Mouse (Mus musculus) intestine, embryonic 15.5 days (tissue): ENCODE data around the gene Nudcd2. TPM values are rescaled to one million over a fixed set of nuclear protein-coding genes. Genes with fewer than 3 reads are reported as not detected.
A peak's percentile ranks its signal among the peaks of the same experiment; 100 is the strongest.
"Not testable (repeated sequence)": the region's sequence is repeated elsewhere in the genome, so short reads cannot be mapped to it uniquely, and the experiment has no call there.

Source experiments
- ATAC-seq: fragments of 200-750 bp; cut with Nextera tagmentation; 2 replicates; pipeline ENCODE4 v1.8.0; 2017; ENCODE audit warnings: moderate TSS enrichment, moderate library complexity
- H3K27ac ChIP-seq: fragments of 300-500 bp; sonication (generic); 2 replicates; pipeline ENCODE4 v1.5.1; 2015; ENCODE audit warnings: mild to moderate bottlenecking, inconsistent platforms
- H3K27me3 ChIP-seq: fragments of 300-500 bp; sonication (generic); replicated peaks from 2 replicates; pipeline ENCODE4 v1.6.1; 2015; ENCODE audit warnings: inconsistent platforms
- H3K36me3 ChIP-seq: fragments of 300-500 bp; sonication (generic); 2 replicates; pipeline ENCODE4 v1.6.1; 2015; ENCODE audit warnings: inconsistent platforms
- H3K4me1 ChIP-seq: fragments of 300-500 bp; sonication (generic); replicated peaks from 2 replicates; pipeline ENCODE4 v1.6.1; 2015; ENCODE audit warnings: inconsistent platforms
- H3K4me2 ChIP-seq: fragments of 300-500 bp; sonication (generic); replicated peaks from 2 replicates; pipeline ENCODE4 v1.6.1; 2015; ENCODE audit warnings: mild to moderate bottlenecking, inconsistent platforms
- H3K4me3 ChIP-seq: fragments of 300-500 bp; sonication (generic); replicated peaks from 2 replicates; pipeline ENCODE4 v1.5.1; 2015; ENCODE audit warnings: inconsistent platforms
- H3K9ac ChIP-seq: fragments of 300-500 bp; sonication (generic); 2 replicates; pipeline ENCODE4 v1.6.1; 2015; ENCODE audit warnings: inconsistent platforms
- H3K9me3 ChIP-seq: fragments of 300-500 bp; sonication (generic); 2 replicates; pipeline ENCODE4 v1.6.1; 2016; ENCODE audit warnings: inconsistent platforms
- WGBS: fragments of 180-500 bp; shearing (Covaris S2); methylation state at CpG from one replicate; pipeline ENCODE4 v1.1.7; 2015; 5-methylcytosine and 5-hydroxymethylcytosine counted together
- polyA plus RNA-seq: library from polyadenylated mRNA; unstranded; fragments of >200 nt; fragmentation: Nextera tagmentation; extraction: Ambion mirVana; gene quantifications from 2 replicates; pipeline ENCODE4 v1.2.1, GENCODE M21; 2015

Nudcd2 gene
- polyA plus RNA-seq, result 140 and 163 TPM in 2 replicates

GRCm38 (mm10) chr11:40733339-40734174 lies at the start of gene Nudcd2, which contains the start of gene Hmmr:
Gene Nudcd2, plus strand, starts transcription at chr11:40733667.
Gene Hmmr, minus strand, starts transcription at chr11:40733422.
- no peaks in the 10 kb centered on the region for H3K9me3 ChIP-seq
- H3K9ac ChIP-seq, result peak within 1 kb of the TSS; percentile 96
- under 1% methylated on average over 52 of the region's 52 CpGs for WGBS
- H3K27me3 ChIP-seq, result no peaks in the 10 kb centered on the region
- peak within 1 kb of the TSS; percentile 85 for H3K4me2 ChIP-seq
- peaks cover 11% of the 10 kb centered on the region; the same call in 1 of the 2 replicates for H3K4me1 ChIP-seq
- peak within 1 kb of the TSS; percentile 90 for H3K4me3 ChIP-seq
- H3K36me3 ChIP-seq, result peaks cover 6% of the 10 kb centered on the region; the same call in 1 of the 2 replicates
- ATAC-seq, result peak; percentile 99
- H3K27ac ChIP-seq, result peak within 1 kb of the TSS; percentile 70

GRCm38 (mm10) chr11:40690444-40691127 lies 42.9 kb upstream of the Nudcd2 start:
- 60% methylated on average over 5 of the region's 5 CpGs for WGBS
- Histone ChIP-seq H3K9ac (no peak overlapping the region), H3K4me1 (peaks cover 11% of the 10 kb centered on the region; the same call in 1 of the 2 replicates), H3K36me3 (peaks cover 4% of the 10 kb centered on the region; the same call in 1 of the 2 replicates), H3K9me3 (no peaks in the 10 kb centered on the region), H3K4me3 (no peak overlapping the region), H3K27ac (no peak overlapping the region), H3K27me3 (no peaks in the 10 kb centered on the region), H3K4me2 (peak overlapping the region; percentile 70; the same call in 1 of the 2 replicates)
- no peak for ATAC-seq

- Histone ChIP-seq H3K4me3 (peak overlapping the region; percentile 91), H3K27ac (peak overlapping the region; percentile 84), H3K27me3 (no peaks in the 10 kb centered on the region), H3K36me3 (peaks cover 3% of the 10 kb centered on the region; the same call in 1 of the 2 replicates), H3K4me1 (peaks cover 11% of the 10 kb centered on the region; the same call in 1 of the 2 replicates), H3K4me2 (peak overlapping the region; percentile 70), H3K9ac (peak overlapping the region; percentile 73), H3K9me3 (no peaks in the 10 kb centered on the region)
- peak; percentile 85 for ATAC-seq
- 0% methylated on average over 28 of the region's 28 CpGs for WGBS
Observed at GRCm38 (mm10) chr11:40692101-40692509, 41.4 kb upstream of the Nudcd2 start.

- WGBS, result under 1% methylated on average over 36 of the region's 36 CpGs
- Histone ChIP-seq H3K27me3 (no peaks in the 10 kb centered on the region), H3K27ac (peak overlapping the region; percentile 95), H3K4me3 (peak overlapping the region; percentile 91), H3K4me1 (peaks cover 11% of the 10 kb centered on the region; the same call in 1 of the 2 replicates), H3K9me3 (no peaks in the 10 kb centered on the region), H3K4me2 (peak overlapping the region; percentile 70), H3K9ac (peak overlapping the region; percentile 73), H3K36me3 (no peaks in the 10 kb centered on the region)
- peak; percentile 98 for ATAC-seq
Observed at GRCm38 (mm10) chr11:40692511-40693365, 40.7 kb upstream of the Nudcd2 start.

- peak overlapping the region; percentile 91 for H3K4me3 ChIP-seq
- peak overlapping the region; percentile 18 for H3K9ac ChIP-seq
- H3K4me1 ChIP-seq, result peaks cover 11% of the 10 kb centered on the region; the same call in 1 of the 2 replicates
- peak; percentile 31 for ATAC-seq
- H3K4me2 ChIP-seq, result peak overlapping the region; percentile 70
- H3K36me3 ChIP-seq, result no peaks in the 10 kb centered on the region
- H3K27ac ChIP-seq, result peak overlapping the region; percentile 95
- H3K27me3 ChIP-seq, result no peaks in the 10 kb centered on the region
- under 1% methylated on average over 16 of the region's 16 CpGs for WGBS
- H3K9me3 ChIP-seq, result no peaks in the 10 kb centered on the region
Observed at GRCm38 (mm10) chr11:40693366-40693951, 40.0 kb upstream of the Nudcd2 start.

GRCm38 (mm10) chr11:40694311-40695087 lies 39.0 kb upstream of the Nudcd2 start:
- Histone ChIP-seq H3K4me3 (peak overlapping the region; percentile 91), H3K36me3 (no peaks in the 10 kb centered on the region), H3K27me3 (no peaks in the 10 kb centered on the region), H3K9me3 (no peaks in the 10 kb centered on the region), H3K4me1 (peaks cover 11% of the 10 kb centered on the region; the same call in 1 of the 2 replicates), H3K9ac (peak overlapping the region; percentile 53), H3K27ac (peak overlapping the region; percentile 95), H3K4me2 (peak overlapping the region; percentile 70)
- WGBS, result under 1% methylated on average over 31 of the region's 31 CpGs
- ATAC-seq, result peak; percentile 47

GRCm38 (mm10) chr11:40695103-40695502 lies 38.4 kb upstream of the Nudcd2 start, which contains the start of gene Mat2b:
Gene Mat2b, minus strand, starts transcription at chr11:40695203.
- H3K9ac ChIP-seq, result peak within 1 kb of the TSS; percentile 53
- peak within 1 kb of the TSS; percentile 70 for H3K4me2 ChIP-seq
- no peaks in the 10 kb centered on the region for H3K27me3 ChIP-seq
- no peaks in the 10 kb centered on the region for H3K36me3 ChIP-seq
- H3K27ac ChIP-seq, result peak within 1 kb of the TSS; percentile 95
- 88% methylated on average over 9 of the region's 9 CpGs for WGBS
- H3K4me3 ChIP-seq, result peak within 1 kb of the TSS; percentile 91
- no peak for ATAC-seq
- H3K4me1 ChIP-seq, result peaks cover 11% of the 10 kb centered on the region; the same call in 1 of the 2 replicates
- no peaks in the 10 kb centered on the region for H3K9me3 ChIP-seq

- H3K27ac ChIP-seq, H3K4me2 ChIP-seq, H3K9ac ChIP-seq, ATAC-seq, H3K4me3 ChIP-seq, H3K9me3 ChIP-seq, H3K4me1 ChIP-seq, H3K27me3 ChIP-seq: not testable (repeated sequence)
- 85% methylated on average over 6 of the region's 6 CpGs for WGBS
- H3K36me3 ChIP-seq, result peaks cover 23% of the 10 kb centered on the region
Observed at GRCm38 (mm10) chr11:40709899-40710298, 23.6 kb upstream of the Nudcd2 start.

- 64% methylated on average over 8 of the region's 8 CpGs for WGBS
- H3K9me3 ChIP-seq, result no peaks in the 10 kb centered on the region
- no peak overlapping the region for H3K4me3 ChIP-seq
- H3K36me3 ChIP-seq, result peaks cover 32% of the 10 kb centered on the region
- H3K27ac ChIP-seq, result no peak overlapping the region
- no peak for ATAC-seq
- no peak overlapping the region for H3K4me2 ChIP-seq
- no peaks in the 10 kb centered on the region for H3K4me1 ChIP-seq
- H3K27me3 ChIP-seq, result no peaks in the 10 kb centered on the region
- H3K9ac ChIP-seq, result no peak overlapping the region
Observed at GRCm38 (mm10) chr11:40713858-40714257, 19.6 kb upstream of the Nudcd2 start.

- H3K9me3 ChIP-seq, result no peaks in the 10 kb centered on the region
- no peak overlapping the region for H3K4me3 ChIP-seq
- 94% methylated on average over 5 of the region's 5 CpGs for WGBS
- H3K4me1 ChIP-seq, result no peaks in the 10 kb centered on the region
- no peak for ATAC-seq
- peaks cover 31% of the 10 kb centered on the region for H3K36me3 ChIP-seq
- H3K9ac ChIP-seq, result no peak overlapping the region
- H3K27ac ChIP-seq, result no peak overlapping the region
- no peaks in the 10 kb centered on the region for H3K27me3 ChIP-seq
- no peak overlapping the region for H3K4me2 ChIP-seq
Observed at GRCm38 (mm10) chr11:40715524-40715923, 17.9 kb upstream of the Nudcd2 start.

GRCm38 (mm10) chr11:40718324-40718723 lies 15.1 kb upstream of the Nudcd2 start:
- Histone ChIP-seq H3K4me2 (no peak overlapping the region), H3K36me3 (peaks cover 47% of the 10 kb centered on the region)
- ATAC-seq, result no peak

More at GRCm38 (mm10) chr11:40718324-40718723, 15.1 kb upstream of the Nudcd2 start:
- Histone ChIP-seq H3K9me3 (no peaks in the 10 kb centered on the region), H3K27ac (no peak overlapping the region), H3K4me1 (no peaks in the 10 kb centered on the region), H3K9ac (no peak overlapping the region), H3K4me3 (no peak overlapping the region), H3K27me3 (no peaks in the 10 kb centered on the region)
